Mouse (Mus musculus): ENCODE measurements around the gene Ubd.

DNA sequence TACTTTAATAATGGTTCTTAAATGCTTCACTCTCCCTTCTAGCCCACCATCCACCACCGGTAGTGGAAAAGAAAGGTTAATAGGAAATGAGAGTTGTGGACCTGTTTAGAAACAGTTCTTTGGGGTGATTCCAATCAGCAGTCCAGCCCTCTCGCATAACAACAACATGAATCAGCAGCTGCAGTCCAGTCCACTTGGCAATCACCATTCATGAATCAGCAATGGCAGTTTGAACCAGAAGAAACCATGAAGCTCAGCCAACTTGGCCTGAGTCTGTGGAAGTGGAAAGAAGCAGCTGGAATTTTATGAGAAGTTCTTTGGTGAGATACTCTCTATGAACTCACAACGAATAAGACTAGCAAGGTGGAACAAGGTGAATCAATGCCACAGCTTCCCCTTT lies 24.8 kb downstream of the Ubd start:
- TF ChIP-seq POLR2A (IDR thresholded peaks at IDR 0.05; ENCODE audit: control insufficient read depth, extremely low read depth, insufficient read depth, low read length, poor library complexity) (no peak), CTCF (IDR thresholded peaks at IDR 0.05; ENCODE audit: borderline replicate concordance, control insufficient read depth, extremely low read depth, insufficient read depth, low read length, poor library complexity) (no peak)

All from thymus, adult 2 months (tissue).